Mouse (Mus musculus): ENCODE results near the gene Gm20388.

Gene Gm20388

DNA sequence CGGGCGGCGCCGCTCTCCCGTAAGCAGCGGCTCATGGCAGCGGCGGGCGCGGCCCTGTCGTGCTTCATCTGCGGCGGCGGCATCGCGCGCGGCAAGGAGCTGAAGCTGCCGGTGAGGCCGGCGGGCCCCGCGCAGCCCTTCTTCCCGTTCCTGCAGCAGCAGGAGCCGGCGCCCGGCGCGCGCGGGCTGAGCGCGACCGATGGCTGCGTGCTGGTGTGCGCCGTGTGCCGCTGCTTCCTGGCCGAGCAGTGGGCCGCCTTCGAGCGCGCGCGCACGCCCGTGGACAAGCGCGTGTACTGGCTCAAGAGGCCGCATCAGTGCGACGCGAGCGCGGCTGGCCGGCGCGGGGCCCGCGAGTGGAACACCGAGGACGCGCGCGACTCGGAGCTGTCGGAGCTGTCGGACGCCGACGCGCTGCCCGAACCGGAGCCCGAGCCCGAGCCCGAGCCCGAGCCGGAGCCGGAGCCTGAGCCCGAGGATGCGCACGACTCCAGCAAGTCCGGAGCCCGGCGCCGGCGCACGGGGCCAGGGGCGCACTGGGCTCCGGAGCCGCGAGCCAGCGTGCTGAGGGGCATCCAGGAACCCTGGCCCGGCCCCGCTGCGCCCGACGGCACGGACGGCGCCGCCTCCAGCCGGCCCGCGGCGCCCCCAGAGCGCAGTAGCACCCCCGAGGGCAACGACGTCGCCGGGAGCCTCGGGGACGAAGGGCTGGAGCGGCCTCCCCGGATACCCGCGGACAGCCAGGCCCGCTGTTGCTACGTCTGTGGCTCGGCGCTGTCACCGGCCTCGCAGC, 318.3 kb downstream of the Gm20388 start:
- no peak for DNase-seq (ENCODE audit: low read depth, low spot score)

DNA sequence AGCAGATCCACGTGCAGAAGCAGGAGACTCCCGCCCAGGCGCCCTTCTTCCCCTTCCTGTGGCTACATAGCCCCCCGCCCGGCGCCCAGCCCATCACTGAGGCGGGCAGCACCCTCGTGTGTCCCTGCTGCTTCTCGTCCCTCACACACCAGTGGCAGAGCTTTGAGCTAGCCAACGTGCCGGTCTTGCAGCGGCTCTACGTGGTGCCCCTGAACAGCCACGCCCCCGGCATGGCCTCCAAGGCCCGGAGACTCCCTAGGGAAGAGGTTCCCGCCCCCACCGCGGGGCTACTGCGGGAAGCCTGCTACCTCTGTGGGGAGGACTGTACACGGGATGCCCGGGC, 318.9 kb downstream of the Gm20388 start:
- DNase-seq (ENCODE audit: low read depth, low spot score): no peak

DNA sequence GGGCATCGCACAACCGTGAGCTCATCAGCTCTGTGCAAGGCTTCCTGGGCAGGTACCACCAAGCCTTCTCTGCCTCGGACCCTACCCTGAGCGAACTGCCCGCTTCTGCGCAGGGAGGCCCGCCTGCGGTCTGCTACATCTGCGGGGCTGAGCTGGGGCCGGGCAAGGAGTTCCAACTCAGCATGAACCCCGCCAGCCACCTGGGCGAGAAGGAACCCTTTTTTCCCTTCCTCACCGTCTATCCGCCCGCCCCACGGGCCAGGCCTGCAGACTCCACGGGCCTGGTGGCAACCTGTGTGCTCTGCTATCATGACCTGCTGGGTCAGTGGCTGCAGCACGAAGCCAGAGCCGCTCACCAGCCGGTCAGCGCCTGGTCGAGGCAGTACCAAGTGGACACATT, 319.4 kb downstream of the Gm20388 start:
- no peak for DNase-seq (ENCODE audit: low read depth, low spot score)

DNA sequence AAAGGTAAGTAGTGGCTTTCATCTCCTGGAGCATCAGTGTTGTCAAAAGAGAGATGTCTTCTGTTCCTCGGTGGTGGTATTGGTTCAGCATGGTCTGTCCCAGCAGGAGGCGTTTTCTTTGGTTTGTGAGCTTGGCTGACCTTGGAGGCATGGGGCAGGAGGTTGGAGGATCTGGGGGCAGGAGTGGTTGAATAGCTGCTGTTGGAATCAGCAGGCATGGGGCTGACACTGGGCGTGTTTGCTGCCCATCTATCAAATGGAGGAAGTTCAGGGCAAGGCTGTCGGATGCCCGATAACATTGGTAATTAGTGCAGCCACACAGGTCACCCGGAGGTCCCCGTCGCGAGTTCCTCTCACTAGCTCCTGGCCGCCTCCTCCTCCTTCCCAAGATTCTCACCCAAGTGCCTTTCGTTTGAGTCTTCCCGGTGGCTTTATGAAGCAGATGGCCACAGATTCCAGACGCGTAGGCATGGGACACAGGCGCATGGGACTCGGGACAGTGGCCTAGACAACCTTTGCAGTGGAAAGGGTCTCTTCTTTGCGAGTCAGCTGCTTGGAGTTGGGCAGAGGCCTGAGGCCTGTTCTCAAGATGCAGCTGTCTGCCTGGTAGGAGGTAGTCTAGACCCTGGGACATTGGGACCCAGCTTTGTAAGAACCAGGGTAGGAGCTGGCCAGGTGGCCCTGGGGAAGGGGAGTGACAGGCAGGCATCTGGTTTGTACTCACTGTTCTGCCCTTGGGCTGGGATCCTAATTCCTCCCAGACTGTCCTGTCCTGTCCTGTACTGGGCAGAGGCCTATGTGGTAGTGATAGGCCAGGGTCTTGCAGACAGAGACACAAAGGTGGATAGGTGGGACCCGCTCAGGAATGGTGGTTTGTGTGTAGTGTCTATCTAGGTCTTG, 320.3 kb downstream of the Gm20388 start:
- no peak for DNase-seq (ENCODE audit: low read depth, low spot score)

DNA sequence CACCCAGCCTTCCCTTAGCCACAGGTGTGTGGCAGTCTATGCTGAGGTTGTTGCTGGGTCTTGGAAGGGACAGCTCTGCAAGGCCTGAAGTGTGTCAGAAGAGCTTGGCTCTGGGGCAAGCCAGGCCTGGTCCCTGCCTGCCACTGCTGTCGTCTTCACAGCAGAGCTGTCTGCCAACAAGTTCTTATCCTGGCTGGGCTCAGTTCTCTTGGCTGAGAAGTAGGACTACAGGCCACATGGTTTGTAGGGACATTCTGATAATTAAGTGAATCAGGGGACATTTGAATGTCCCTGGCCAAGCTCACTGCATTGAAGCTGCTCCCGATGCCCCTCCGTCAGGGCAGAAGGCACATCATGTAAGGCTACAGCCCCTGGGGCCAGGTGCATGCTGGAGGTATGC, 321.2 kb downstream of the Gm20388 start:
- no peak for DNase-seq (ENCODE audit: low read depth, low spot score)

DNA sequence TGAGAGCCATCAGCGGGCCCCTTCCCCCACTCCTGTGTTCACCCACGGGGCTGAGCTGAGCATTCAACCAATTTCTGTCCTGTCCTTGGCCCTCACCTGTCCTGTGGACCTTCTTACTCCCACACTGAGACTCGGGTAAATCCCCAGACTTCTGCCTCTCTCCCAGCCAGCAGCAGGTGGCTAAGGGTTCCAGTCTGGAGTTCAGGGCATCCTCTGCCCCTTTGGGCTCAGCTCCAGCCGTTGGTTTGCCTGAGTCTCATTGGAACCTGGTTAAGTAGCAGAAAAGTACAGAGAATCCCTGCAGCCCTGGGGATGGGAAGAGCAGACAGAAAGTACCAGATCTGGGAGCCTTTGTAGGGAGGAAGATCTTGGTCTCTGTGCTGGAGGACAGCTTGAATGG, 321.8 kb downstream of the Gm20388 start:
- no peak for DNase-seq (ENCODE audit: low read depth, low spot score)

DNA sequence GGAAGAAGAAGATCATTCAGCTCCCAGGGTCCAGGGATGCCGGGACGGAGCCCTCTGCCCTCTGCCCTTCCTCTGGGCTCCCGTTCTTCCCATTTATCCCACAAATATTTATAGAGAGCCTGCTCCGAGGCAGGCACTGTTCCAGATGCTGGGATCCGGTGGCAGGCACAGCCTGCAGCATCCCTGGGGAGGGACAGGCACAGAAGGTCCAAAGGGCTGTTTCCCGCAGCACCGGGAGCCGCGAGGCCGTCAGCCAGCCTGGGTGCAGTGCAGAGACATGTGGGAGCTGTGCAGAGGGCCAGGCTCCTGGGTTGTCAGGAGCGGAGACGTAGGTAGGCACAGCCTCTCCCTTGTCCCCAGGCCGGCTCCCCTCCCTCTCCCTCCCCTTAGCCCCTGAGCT, 322.3 kb downstream of the Gm20388 start:
- no peak for DNase-seq (ENCODE audit: low read depth, low spot score)

DNA sequence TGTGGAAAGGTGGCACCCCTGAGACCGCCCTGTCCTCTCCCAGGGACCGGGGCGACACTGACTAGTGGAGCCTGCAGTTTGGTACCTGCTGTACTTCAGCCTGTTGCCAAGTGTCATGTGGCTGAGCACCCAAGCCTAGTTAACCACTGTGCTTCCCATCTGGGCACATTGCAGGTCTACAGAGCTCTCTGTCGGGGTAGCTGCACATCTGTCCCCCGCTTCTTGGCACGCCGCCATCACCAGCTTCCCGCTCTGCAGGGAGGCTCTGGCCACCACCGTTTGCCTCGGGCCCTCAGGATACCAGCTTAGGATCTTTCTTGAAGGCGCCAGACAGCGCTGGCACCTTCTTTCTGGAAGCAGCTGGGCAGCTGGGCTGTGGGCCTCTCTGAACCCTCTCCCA, 323.8 kb downstream of the Gm20388 start:
- DNase-seq (ENCODE audit: low read depth, low spot score): no peak

DNA sequence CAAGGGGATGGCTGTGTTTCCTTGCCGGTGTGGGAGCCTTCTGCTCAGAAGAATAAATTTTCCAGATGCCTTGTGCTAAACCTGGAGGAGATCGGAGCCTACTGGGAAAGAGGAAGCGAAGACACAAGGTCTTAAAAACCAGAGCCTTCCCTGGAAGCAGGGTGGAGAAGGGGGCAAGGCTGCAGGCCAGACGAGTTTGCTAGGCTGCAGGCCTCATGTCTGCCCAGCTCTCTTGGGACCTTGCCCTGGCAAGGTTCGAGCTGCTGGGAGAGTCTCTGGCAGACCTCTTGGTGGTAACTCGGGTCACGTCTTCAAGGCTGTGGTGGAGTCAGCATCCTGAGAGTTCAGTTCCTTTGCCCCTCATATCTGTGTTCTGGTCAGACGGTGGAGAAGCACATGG, 324.2 kb downstream of the Gm20388 start:
- DNase-seq (ENCODE audit: low read depth, low spot score): no peak

DNA sequence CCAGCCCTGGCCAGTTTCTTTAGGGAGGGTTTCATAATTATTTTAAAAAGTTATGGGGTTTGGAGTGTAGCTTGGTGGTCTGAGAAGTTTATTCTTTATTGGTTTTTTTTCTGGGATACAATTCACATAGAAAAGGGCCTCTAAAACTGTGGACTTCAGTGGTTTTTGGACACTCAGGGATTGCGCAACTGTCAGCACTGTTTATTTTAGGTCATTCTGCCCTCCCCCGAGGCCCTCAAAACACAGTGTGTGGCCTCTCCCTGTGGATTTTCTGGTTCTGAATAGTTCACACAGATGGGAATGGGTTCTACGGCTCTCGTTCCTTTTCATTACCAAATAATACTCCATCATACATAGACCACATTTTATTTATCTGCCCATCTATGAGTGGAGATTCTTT, 332.6 kb downstream of the Gm20388 start:
- no peak for DNase-seq (ENCODE audit: low read depth, low spot score)

DNA sequence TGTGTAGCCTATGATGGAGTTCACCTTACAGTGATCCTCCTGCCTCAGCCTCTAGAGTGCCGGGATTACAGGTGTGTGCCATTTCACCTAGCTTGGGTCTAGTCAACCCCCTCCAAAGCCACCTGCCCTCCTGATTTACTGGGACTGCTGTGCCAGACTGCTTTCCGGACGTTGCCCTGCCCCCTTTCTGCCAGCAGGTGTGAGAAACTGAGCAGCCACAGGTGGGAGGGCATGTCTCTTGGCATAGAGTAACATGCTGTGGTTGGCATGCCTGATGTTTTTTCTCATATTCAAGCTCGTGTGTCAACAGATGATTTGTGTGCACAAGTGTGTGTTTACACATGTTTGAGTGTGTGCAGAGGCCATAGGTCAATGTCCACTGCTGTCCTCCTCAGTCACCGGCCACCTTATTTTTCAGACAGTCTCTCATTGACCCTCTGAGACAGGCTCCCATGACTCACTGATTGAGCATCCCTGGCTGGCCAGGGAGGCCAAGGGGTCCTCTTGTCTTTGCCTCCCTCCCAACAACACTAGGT, 333.3 kb downstream of the Gm20388 start:
- DNase-seq (ENCODE audit: low read depth, low spot score): no peak

DNA sequence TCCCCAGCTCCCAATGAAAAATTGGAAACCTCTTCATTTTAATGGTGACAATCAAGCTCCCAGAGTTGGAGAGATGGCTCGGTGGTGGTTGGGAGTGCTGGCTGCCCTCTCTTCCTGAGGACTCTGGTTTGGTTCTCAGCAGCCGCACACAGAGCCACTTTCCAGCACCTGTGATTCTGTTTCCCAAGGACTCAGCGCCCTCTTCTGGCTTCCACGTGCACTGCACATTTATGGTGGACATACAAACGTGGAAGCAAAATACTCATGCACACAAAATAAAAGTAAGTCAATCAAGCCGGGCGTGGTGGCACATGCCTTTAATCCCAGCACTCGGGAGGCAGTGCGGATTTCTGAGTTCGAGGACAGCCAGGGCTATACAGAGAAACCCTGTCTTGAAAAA, 333.9 kb downstream of the Gm20388 start:
- DNase-seq (ENCODE audit: low read depth, low spot score): no peak

DNA sequence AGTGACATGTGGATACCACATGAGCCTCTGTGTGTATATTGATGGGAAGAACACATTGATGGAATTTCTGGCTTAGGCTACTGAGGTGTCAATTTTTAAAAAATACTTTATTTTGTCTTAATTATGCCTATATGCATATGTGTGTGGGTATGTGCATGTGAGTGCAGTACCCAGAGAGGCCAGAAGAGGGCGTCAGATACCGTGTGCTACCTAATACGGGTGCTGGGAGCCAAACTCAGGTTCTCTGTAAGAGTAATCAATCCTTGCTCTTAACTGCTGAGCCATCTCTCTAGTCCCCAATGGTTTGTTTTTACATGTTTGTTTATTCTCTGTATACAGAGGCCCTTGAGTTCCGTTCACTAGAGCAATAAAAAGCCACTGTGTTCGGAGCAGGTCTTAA, 337.0 kb downstream of the Gm20388 start:
- no peak for DNase-seq (ENCODE audit: low read depth, low spot score)

DNA sequence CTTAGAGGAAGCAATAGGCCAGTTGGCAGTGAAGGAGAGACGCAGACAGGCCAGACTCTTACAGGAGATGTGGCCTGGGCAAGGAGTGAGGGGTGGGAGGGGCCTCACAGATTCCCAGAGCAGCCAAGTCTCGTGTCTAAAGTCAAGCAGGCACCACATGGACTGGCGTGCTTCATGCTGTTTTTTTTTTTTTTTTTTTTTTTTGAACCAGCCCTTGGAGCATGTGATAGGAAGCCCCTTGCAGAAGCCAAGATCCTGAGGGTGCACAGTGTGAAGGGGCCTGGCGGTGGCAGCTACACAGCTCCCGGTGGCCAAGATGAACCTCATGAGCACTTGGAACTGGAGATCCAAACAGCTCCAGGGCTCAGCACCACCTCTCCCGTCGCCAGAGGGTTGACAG, 337.4 kb downstream of the Gm20388 start:
- no peak for DNase-seq (ENCODE audit: low read depth, low spot score)

DNA sequence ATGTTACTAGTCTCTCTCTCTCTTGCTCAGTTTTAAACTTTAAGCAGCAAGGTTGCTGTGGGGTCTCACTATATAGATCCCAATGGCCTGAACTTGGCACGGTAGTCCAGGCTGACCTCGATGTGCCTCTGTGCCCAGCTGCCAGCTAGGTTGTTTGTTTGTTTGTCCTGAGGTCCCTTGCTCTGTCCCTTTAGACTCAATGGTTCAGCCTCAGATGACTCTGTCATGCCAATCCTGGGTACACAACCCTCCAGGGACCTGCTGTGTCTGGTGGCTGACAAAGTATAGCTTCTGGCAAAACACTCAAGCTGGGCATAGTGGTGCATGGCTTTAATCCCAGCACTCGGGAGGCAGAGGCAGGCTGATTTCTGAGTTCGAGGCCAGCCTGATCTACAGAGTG, 337.8 kb downstream of the Gm20388 start:
- no peak for DNase-seq (ENCODE audit: low read depth, low spot score)

DNA sequence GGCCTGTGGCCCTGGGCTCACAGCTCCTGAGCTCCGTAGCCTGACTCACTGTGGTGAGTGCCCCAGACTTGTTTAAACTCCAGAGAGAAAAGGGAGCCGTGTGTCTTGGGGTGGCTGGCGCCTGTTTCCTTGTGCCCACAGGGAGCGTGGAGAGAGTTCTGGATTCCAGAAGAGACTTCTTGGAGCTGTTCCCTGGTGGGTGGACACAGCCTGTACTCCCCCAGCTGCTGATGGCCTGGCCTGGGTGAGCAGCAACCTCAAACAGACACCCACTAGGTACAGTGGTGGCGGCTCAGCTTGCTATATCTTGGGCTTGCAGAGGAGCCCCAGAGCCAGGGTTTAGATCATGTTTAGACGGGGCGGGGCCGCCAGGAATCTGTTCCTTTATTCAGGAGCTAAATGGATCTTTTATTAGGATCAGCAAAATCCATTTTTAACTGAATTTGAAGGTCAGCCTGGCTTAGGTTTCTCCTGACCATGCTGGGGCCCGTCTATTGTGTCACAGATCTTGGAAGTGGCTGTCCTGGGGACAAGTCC, 339.2 kb downstream of the Gm20388 start:
- DNase-seq (ENCODE audit: low read depth, low spot score): no peak

DNA sequence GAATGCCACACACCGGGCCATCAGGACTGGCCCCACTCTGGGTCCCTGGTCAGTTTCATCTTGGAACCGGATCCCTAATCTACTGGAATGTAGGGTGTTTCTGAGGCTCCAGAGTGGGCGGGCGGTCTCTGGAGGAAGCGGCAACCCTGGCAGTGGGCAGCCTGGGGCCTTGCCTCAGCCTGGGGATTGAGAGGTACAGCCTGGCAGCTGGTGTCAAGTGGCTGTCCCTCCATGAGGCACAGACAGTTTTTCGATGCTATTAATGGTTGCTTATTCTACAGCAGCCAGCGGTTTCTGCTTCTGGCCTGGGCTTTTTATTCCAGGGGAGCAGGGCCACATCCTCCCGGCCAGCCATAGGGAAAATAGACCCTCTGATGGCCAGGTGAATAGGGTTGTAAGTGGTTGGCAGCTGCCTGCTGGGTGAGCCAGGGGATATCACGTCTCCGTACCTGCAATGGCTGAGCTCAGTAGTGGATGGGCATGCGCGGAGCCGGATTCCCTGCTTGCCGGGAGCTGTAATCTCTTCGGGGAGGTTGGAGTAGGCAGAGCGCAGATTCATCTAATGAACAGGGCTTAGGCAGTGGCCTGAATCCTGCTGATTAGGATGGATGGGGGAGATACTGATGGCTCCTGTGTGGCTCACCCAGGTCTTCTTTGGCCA, 340.2 kb downstream of the Gm20388 start:
- DNase-seq (ENCODE audit: low read depth, low spot score): peak; percentile 79

DNA sequence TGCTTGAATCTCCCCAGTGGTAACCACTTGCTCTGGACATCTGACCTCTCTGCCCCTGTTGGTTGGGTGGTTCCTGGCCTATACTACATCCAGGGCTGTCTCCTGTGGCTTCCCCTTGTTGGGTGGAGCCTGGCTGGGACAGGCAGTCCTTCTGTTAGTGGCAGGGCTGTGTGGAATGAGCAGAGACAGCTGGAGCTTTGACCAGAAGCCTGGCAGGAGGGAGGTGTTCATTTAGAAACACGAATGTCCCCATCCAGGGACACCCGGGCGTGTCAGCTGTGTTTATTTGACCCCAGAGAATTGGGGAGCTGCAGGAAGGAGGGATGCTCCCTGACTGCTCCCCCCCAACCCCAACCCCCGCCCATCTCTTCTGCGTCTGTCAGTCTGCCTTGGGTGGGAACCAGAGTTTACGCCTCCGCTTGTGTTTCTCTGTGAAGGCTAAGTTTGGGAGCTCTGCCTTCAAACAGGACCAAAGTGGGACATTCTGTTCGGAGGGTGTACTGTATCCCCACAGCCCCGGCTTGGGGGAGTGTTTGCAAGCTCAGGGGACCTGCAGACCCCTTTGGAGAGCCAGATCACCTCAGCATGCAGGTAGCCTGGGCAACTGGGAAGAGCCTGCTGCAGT, 340.9 kb downstream of the Gm20388 start:
- DNase-seq (ENCODE audit: low read depth, low spot score): no peak

DNA sequence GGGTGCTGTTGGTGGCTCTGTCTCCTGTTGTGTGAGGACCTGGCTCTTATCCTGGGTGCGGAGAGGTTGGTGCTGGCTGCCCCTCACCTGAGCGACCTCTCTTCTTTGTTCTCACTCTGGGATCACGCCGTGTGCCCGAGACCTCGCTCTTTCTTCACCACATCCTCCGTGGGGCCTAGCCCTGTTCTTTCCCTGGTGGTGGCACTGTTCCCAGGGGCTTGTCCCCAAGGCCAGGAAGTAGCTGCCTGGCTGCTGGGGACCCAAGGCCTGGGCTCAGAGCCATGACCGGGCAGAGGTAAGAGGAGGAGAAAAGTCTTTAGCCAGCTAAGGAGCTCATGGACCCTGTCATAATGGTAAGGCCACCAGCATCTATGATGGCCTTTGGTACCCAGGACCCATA, 343.0 kb downstream of the Gm20388 start:
- no peak for DNase-seq (ENCODE audit: low read depth, low spot score)

DNA sequence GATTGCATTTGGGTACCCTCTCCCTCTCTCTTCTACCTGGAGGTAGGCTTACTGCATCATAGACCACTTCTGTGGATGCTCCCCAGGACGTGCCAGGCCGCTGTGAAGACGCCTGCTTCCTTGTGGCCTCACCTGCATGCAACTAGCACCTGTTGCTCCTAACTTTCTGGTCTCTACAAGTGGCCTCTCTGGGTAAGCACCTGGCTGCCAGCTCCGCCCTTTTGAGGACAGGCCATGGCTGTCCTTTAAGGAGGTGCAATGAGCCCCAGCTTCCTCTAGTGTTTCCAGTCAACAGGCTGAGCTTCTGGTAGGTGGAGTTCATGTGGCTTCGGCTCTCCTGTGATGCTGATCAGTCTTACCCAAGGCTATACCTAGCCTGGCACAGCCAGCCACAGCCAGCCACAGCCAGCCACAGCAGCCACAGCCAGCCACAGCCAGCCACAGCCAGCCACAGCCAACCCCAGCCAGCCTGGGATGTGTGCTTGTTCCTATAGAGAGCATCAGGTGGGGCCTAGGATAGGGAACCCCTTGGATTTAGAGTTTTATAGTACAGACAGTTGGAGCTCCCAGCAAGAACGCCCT, 344.9 kb downstream of the Gm20388 start:
- DNase-seq (ENCODE audit: low read depth, low spot score): no peak

DNA sequence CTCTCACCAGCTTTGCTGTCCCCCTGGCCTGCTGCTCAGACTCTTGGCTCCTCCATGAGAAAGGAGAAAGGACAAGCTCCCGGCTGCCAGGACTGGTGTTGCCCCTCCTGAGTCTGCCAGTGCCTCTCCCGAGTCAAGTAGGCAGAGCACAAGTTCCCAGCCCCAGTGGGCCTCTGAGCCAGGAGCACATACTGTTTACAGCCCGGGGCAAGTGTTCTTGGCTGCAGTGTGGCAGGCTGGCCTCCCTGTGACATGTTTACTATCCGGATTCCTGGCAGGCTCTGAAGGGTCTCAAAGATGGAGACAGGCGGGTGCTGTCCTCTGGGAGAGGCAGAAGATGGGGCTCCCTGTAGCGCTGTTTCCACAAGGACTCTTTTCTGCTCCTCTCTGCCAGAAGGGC, 346.3 kb downstream of the Gm20388 start:
- DNase-seq (ENCODE audit: low read depth, low spot score): no peak

Data from retina, adult 2 months (tissue).